Mouse (Mus musculus) cerebellum, adult 18-20 months (tissue): ENCODE measurements around the gene Kri1.
"Not testable (repeated sequence)": the region's sequence is repeated elsewhere in the genome, so short reads cannot be mapped to it uniquely, and the experiment has no call there.

ENCODE experiments used
- DNase-seq, 2 experiments: peaks; one replicate each; pipeline ENCODE4 v3.0.0; 2021

Kri1 gene

DNA sequence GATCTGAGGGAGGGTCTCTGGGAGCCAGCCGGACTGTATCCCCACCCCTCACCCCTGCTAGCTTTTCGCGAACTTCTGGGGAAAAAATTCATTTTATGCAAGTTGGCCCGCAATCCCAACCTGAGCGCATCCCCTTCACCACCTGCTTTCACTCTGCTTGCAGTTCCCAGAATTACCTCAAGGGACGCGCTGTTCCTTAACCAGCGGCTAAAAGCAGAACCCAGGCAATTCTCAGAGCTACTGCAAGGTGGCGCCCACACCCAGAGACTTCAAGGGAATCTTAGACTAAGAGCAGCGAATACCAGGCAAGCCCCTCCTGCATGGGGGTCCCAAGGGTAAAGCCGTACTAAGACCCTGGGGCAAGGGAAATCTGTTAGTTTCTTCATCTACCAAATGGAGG lies 46.4 kb downstream of the Kri1 start:
- DNase-seq, result peak; percentile 86 to 87

- DNase-seq, result no peak
These were observed 48.3 kb downstream of the Kri1 start for GRCm38 (mm10) chr9:21239465-21239848.

DNA sequence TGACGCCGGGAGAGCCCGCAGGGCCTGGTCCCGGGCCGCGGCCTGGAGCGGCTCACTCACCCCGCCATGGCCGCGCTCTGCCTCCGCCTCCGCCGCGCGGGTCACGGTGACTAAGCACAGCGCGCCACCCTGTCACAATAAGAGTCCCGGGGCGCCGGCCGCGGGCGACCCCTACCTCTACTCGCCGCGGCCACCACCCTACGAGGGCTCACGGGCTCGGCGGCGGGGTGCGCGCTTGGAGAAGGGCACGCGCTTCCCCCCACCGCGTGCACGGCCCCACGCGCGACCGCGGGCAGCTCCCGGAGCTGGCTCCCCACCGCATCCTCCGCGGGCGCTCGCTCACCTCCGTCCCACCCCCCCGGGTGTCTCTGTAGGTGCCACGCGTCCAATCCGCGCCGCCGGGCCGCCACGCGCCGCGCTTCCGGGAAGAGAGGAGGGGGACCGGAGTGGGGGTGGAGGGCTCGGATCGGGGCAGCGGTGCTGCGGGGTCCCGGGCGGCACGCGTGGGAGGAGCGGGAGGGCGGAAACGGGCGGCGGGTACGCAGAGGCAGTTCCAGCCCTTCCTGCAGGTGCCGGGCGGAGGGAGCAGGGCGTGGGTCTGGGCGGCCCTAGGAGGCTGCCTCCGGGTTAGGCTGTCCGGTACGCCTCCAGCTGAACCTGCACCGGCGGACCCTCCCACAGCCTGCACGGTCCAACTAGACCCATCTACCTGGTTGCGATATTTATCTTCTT lies 48.9 kb downstream of the Kri1 start, which contains the start of gene Keap1:
Gene Keap1 (minus strand): TSS at position 629 of the 732 bp plus-strand sequence.
- peak; percentile 77 to 88 for DNase-seq

DNA sequence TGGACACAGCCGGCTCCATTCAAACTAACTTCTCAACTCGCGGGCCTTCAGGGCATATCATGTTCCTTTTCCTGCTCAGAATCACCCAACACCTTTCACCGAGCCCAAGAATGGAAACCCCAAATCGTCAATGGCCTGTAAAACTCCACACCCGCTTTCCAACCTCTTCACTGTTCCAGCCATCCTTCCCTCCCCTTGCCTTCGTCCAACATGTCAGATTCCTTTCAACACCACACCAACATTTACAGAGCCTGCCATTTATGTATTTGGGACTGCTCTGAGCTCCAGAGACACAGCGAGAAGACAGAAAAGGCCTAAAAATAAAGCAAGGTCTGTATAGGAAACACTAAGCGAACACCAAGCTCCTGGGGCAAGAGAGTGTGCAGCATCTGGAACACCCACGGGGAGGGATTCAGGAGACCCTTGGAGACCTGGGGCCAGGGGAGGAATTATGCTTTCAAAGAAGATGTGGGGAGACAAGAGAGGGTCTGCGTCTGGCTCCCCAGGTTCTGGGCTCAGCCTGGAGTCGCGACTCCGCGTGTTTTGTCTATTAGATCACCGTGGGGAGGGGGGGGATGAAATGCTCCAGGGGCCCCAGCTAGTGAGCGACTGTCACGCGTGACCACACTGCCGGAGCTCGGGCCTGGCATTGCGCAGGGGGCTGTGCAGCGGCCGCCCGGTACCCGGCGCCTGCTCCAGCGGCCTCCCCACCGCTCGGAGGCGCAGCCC lies 49.6 kb downstream of the Kri1 start:
- DNase-seq, result no peak

DNA sequence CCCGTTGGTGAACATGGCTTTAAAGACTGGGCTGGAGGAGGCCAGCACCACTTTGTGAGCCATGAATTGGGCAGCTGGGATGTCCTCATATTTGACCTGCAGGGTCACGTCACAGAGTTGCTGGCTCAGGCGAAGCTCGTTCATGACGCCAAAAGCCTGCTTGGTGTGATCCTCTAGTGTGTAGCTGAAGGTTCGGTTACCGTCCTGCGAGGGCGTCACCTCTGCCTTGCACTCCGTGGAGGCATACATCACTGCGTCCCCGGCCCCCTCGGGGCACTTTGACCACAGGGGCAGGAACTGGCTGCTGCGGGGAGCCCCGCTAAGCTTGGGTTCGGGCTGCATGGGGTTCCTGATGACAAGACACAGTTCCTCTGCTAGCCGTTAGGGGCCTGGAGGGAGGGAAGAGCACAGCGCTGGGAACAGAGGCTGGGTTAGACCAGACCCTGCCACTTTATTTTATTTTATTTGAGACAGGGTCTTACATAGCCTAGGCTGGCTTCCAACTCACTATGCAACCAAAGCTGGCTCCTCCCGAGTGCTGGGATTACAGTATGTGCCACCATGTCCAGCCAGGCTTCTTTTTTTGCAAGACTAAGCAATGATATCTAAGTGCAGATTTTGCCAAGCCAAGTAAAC lies 50.3 kb downstream of the Kri1 start:
- DNase-seq, result peak; percentile 54 to 61

GRCm38 (mm10) chr9:21236991-21237367 lies 50.8 kb downstream of the Kri1 start:
- peak in 1 of 2 experiments; percentile 45 for DNase-seq

DNA sequence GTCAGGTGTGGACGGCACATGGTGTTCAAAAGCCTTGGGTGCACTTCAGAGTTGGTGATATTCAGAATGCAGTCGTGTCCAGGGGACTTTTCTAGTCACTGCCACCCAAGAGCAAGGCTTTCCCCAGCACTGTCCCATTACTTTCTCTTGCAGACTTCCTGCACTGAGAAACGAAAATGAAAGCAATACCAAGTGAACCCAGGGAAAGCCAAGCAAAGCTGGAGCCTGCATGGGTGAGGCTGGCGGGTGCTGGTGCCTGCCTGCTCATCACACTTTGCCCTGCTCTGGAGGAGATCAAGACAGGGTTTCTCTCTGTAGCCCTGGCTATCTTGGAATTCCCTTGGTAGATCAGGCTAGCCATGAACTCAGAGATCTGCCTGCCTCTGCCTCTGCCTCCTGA lies 52.4 kb downstream of the Kri1 start:
- no peak for DNase-seq

DNA sequence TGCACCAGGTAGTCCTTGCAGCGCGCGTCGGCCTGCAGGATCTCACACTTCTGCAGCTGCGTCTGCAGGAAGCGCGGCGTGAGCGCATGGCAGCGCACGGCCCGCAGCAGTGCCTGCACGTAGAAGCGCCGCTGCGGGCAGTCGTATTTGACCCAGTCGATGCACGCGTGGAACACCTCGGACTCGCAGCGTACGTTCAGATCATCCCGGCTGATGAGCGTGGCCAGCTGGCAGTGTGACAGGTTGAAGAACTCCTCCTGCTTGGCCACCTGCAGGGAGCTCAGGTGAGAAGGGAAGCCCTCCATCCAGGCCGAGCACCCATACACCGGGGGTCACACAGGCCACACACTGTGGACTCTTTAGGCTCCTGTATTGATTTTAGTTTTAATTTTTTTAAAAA lies 54.0 kb downstream of the Kri1 start:
- no peak for DNase-seq

DNA sequence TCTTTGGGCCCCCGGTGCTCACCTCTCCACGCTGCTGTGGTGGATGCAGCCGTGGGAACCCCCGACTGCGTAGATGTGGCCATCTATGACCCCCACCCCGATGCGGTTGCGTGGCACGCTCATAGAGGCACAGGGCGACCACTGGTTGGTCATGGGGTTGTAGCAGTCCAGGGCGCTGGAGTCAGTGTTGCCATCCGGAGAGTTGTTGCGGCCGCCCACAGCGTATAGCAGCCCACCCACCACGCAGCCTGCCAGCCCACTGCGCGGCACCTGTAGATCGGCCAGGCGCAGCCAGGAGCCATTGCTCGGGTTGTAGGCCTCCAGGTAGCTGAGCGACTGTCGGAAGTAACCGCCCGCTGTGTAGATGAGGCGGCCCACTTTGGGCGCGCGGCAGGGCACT lies 54.4 kb downstream of the Kri1 start:
- DNase-seq, result no peak

DNA sequence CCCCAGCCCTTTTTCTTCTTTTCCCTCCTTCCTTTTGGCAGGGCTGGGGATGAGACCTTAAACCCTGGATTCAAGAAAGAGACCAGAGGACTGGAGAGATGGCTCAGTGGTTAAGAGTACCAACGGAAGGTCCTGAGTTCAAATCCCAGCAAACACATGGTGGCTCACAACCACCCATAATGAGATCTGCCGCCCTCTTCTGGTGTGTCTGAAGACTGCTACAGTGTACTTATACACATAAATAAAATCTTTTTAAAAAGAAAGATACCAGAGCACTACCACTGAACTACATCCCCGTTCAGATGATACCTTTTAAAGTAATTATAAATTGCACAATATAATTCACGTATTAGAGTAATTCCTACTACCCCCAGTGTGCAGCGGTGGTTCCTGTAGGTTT lies 54.9 kb downstream of the Kri1 start:
- DNase-seq, result no peak

- no peak for DNase-seq
These were observed 56.2 kb downstream of the Kri1 start for GRCm38 (mm10) chr9:21231551-21231950.

DNA sequence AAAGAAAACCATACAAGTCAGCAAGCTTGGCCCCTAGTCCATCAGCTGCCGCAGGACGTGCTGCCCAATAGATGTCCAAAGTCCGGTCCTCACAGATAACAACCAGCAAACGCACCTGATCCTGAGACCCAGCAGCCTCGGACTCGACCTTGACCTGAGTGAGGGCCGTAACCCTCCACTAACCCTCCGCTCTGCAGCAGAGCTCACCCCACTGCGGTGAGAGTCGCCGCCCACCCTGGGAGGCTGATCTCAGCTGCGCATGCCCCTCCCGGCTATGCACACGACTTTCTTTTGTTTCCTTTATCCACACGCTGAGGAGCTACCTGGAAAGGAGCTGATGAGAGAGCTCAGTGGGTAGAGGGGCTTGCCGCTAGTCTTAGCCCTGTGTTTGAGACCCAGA lies 60.4 kb downstream of the Kri1 start:
- DNase-seq, result no peak

- DNase-seq, result no peak
These were observed 62.4 kb downstream of the Kri1 start for GRCm38 (mm10) chr9:21225415-21225758.

- no peak for DNase-seq
These were observed 63.0 kb downstream of the Kri1 start for GRCm38 (mm10) chr9:21224576-21225414.

- no peak for DNase-seq
These were observed 63.9 kb downstream of the Kri1 start for GRCm38 (mm10) chr9:21223906-21224305.

DNA sequence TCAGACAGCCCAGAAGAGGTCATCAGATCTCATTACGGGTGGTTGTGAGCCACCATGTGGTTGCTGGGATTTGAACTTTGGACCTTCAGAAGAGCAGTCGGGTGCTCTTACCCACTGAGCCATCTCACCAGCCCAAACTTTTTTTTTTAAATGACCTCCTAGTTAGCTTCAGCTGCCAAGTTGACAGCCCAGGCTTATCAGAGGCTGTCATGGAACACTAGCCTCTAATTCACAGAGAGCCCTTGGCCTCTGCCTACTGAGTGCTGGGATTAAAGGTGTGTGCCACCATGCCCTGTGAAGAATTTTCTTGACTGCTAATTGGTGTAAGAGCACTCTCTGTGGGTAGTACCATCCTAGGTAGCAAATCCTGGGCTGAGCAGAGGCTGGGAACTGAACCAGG lies 64.3 kb downstream of the Kri1 start:
- not testable (repeated sequence) for DNase-seq
